Mouse (Mus musculus): ENCODE measurements around the gene Rai14.

DNA sequence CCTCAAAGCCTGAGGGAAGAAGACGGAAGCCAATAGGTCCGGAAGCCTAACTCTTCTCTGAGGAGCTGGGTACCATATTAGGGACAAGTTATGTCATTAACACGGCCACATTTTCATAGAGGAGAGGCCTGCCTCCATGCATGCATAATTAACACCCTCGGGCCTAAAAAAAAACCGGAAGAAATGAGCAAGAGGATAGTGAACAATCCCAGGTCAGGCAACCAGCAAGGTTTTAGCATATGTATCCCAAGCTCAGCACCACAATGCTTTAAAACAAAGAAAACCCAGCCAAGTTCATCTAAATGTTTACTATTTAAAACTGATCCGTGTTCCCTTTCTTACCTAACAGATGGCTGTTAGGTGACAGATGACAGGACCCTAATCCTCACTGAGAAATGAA lies 3.2 kb downstream of the Rai14 start:
- TF ChIP-seq POLR2A (IDR thresholded peaks at IDR 0.05; ENCODE audit: control insufficient read depth, extremely low read depth, insufficient read depth, low read length, poor library complexity), result no peak
- no peak for TF ChIP-seq CTCF (IDR thresholded peaks at IDR 0.05; ENCODE audit: borderline replicate concordance, control insufficient read depth, extremely low read depth, insufficient read depth, low read length, poor library complexity)

All from thymus, adult 2 months (tissue).